ENCODE assay signal across 8 mouse cellular contexts in the genomic region with DNA sequence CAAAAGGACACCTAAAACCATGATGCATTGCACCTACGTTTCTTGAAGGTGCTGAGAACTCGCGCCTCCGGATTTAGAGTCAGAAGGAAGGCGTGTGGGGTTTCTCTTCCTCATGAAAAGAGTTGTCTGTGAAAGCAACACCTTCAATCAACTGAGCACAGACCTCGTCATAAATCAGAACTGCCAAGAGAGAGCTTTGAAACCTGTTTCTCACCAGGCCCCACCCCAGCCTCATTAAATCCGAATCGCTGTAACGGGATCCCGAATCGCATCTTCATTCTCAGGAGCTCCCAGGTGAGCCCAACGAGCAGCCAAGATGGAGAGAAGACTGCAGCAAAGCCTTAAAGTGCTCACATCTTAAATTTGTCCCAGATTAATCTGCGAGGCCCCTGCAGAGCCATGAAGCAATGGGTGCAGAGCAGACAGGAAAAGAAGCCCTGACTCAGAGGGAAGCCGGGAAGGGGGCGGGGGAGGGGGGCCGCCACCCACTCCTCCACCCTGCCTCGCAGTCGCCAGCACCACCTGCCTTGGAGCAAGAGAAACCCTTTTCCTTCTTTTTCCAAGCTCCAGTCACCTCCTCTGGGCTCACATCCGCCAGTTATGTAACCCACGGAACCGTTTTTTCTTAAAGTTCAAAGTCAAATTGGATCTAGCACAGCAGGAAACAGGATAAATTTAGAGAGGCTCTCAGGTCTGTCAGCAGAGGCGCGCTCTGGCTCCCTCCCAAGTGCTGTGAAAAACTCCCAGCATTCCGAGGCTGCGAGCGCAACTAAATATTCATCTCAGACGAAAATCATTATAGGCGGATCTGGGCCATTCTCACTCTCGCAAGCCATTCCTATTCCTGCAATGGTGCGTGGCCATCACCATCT. TPM values are rescaled to one million over a fixed set of nuclear protein-coding genes. Genes with fewer than 3 reads are reported as not detected.
DNase-seq lines count a peak whose midpoint lies in the region; ATAC-seq and TF ChIP-seq lines count a peak whose summit lies in the region.

No protein-coding gene starts in this region.

- TF ChIP-seq EP300 in liver, embryonic 14.5 days (IDR thresholded peaks at IDR 0.05; ENCODE audit: low read depth) = no peak

- no peak overlapping the region for H3K27ac ChIP-seq in forebrain, postnatal 0 days (ENCODE audit: low read depth, low read length)
- H3K27ac ChIP-seq in liver, embryonic 14.5 days = no peak overlapping the region
- 0 out of 2 replicates have a peak overlapping the region, but pooled peaks have one; percentile 48 for H3K27ac ChIP-seq in neural tube, embryonic 15.5 days (replicated peaks)

- peaks cover 10% of the 10 kb centered on the region for H3K4me1 ChIP-seq in forebrain, postnatal 0 days (ENCODE audit: insufficient read depth)
- H3K4me1 ChIP-seq in liver, embryonic 14.5 days (replicated peaks; ENCODE audit: control insufficient read depth in 2 of 2, insufficient read depth in 2 of 2, low read length in 1 of 2) = no peaks in the 10 kb centered on the region
- peaks cover 23% of the 10 kb centered on the region for H3K4me1 ChIP-seq in neural tube, embryonic 15.5 days

- peak; percentile 82 to 93 for DNase-seq in adrenal gland, adult (ENCODE audit: inconsistent age in 2 of 2, low spot score in 1 of 2)
- no peak for DNase-seq in adrenal gland, postnatal 4 days (ENCODE audit: low spot score in 2 of 2)
- DNase-seq in forebrain, postnatal 0 days = peak; percentile 79
- DNase-seq in heart, postnatal 25 days (ENCODE audit: low spot score) = peak; percentile 31
- peak; percentile 85 for DNase-seq in layer of hippocampus, adult 11-12 months (ENCODE audit: low spot score)
- no peak for DNase-seq in liver, embryonic 14.5 days (ENCODE audit: low read depth in 3 of 3, low spot score in 3 of 3)
- no peak for DNase-seq in urinary bladder, postnatal 4 days (ENCODE audit: low spot score in 2 of 2)

- H3K36me3 ChIP-seq in forebrain, postnatal 0 days (ENCODE audit: insufficient read depth) = no peaks in the 10 kb centered on the region
- H3K36me3 ChIP-seq in liver, embryonic 14.5 days (replicated peaks; ENCODE audit: control insufficient read depth, insufficient read depth, low read depth) = no peaks in the 10 kb centered on the region
- H3K36me3 ChIP-seq in neural tube, embryonic 15.5 days = no peaks in the 10 kb centered on the region

- H3K9me3 ChIP-seq in forebrain, postnatal 0 days (ENCODE audit: low read length) = no peaks in the 10 kb centered on the region
- no peaks in the 10 kb centered on the region for H3K9me3 ChIP-seq in liver, embryonic 14.5 days (ENCODE audit: control insufficient read depth, low read length)
- H3K9me3 ChIP-seq in neural tube, embryonic 15.5 days (replicated peaks) = no peaks in the 10 kb centered on the region

- H3K4me2 ChIP-seq in forebrain, postnatal 0 days (ENCODE audit: low read depth) = peak overlapping the region; percentile 51
- H3K4me2 ChIP-seq in liver, embryonic 14.5 days (ENCODE audit: low read depth) = peak overlapping the region; percentile 32
- H3K4me2 ChIP-seq in neural tube, embryonic 15.5 days = peak overlapping the region; percentile 73

- TF ChIP-seq CTCF in forebrain, postnatal 0 days (IDR thresholded peaks at IDR 0.05; ENCODE audit: low read depth) = 0 out of 2 replicates have a peak, but pooled peaks have one; percentile 7
- no peak for TF ChIP-seq CTCF in liver, embryonic 14.5 days (IDR thresholded peaks at IDR 0.05; ENCODE audit: low read depth)

- WGBS in forebrain, postnatal 0 days = 2% methylated on average over 30 of the region's 30 CpGs
- 5% methylated on average over 30 of the region's 30 CpGs for WGBS in liver, embryonic 14.5 days (ENCODE audit: insufficient replicate concordance)
- under 1% methylated on average over 30 of the region's 30 CpGs for WGBS in neural tube, embryonic 15.5 days

- H3K27me3 ChIP-seq in forebrain, postnatal 0 days (ENCODE audit: insufficient read depth, low read length) = peaks cover 2% of the 10 kb centered on the region
- H3K27me3 ChIP-seq in liver, embryonic 14.5 days (ENCODE audit: control insufficient read depth, insufficient read depth, low read length) = peaks cover 45% of the 10 kb centered on the region
- peaks cover 18% of the 10 kb centered on the region for H3K27me3 ChIP-seq in neural tube, embryonic 15.5 days (replicated peaks)

- H3K4me3 ChIP-seq in forebrain, postnatal 0 days (ENCODE audit: low read depth, low read length) = peak overlapping the region; percentile 31
- H3K4me3 ChIP-seq in liver, embryonic 14.5 days (ENCODE audit: insufficient read depth in 1 of 2, low read depth in 2 of 2, low read length in 2 of 2) = no peak overlapping the region
- peak overlapping the region; percentile 35 for H3K4me3 ChIP-seq in neural tube, embryonic 15.5 days (replicated peaks)

- peak; percentile 64 for ATAC-seq in forebrain, postnatal 0 days
- ATAC-seq in liver, embryonic 14.5 days (ENCODE audit: insufficient read depth) = no peak
- ATAC-seq in neural tube, embryonic 15.5 days (ENCODE audit: low FRiP score) = peak; percentile 49

- peak overlapping the region; percentile 33; the same call in 1 of the 2 replicates for H3K9ac ChIP-seq in forebrain, postnatal 0 days
- no peak overlapping the region for H3K9ac ChIP-seq in liver, embryonic 14.5 days (replicated peaks)
- H3K9ac ChIP-seq in neural tube, embryonic 15.5 days (replicated peaks) = peak overlapping the region; percentile 36

- intact Hi-C loops in heart, postnatal 25 days (cut with DNase I) = loop anchor here (10.0 kb wide), 2 partner anchors 97 to 897 kb away; partner anchors contain the start of genes Fastkd3 and Mtrr

RNA-seq across cellular contexts. Expression of gene Nsun2, which starts 51.7 kb away (rescaled TPM):
- 10 to 100 TPM; 79.0 to 85.1 TPM for total RNA-seq in adrenal gland, postnatal 4 days (2021)
- total RNA-seq in forebrain, postnatal 0 days (2014; rRNA removed) = 64.2 and 64.3 TPM in 2 replicates
- polyA plus RNA-seq in forebrain, postnatal 0 days (2015; fragmentation: Nextera tagmentation; extraction: Ambion mirVana) = 64.6 and 74.4 TPM in 2 replicates
- total RNA-seq in heart, postnatal 25 days (2021) = 10 to 100 TPM; 33.5 to 38.2 TPM
- 39.7 and 58.7 TPM in 2 replicates for polyA plus RNA-seq in liver, embryonic 14.5 days (2012; rRNA removed)
- polyA plus RNA-seq in liver, embryonic 14.5 days (2014; fragmentation: Nextera tagmentation; extraction: Ambion mirVana) = 88.8 and 98.1 TPM in 2 replicates
- polyA plus RNA-seq in neural tube, embryonic 15.5 days (2015; fragmentation: Nextera tagmentation; extraction: Ambion mirVana) = 74.6 and 92.6 TPM in 2 replicates

RNA-seq across cellular contexts. Expression of gene Tent4a, which starts 52.5 kb away (rescaled TPM):
- 10 to 100 TPM; 26.2 to 28.3 TPM for total RNA-seq in adrenal gland, postnatal 4 days (2021)
- 21.7 and 29.3 TPM in 2 replicates for total RNA-seq in forebrain, postnatal 0 days (2014; rRNA removed)
- 4.5 and 4.9 TPM in 2 replicates for polyA plus RNA-seq in forebrain, postnatal 0 days (2015; fragmentation: Nextera tagmentation; extraction: Ambion mirVana)
- 10 to 100 TPM; 12.0 to 12.6 TPM for total RNA-seq in heart, postnatal 25 days (2021)
- 5.4 and 6.3 TPM in 2 replicates for polyA plus RNA-seq in liver, embryonic 14.5 days (2012; rRNA removed)
- 2.3 and 3.0 TPM in 2 replicates for polyA plus RNA-seq in liver, embryonic 14.5 days (2014; fragmentation: Nextera tagmentation; extraction: Ambion mirVana)
- polyA plus RNA-seq in neural tube, embryonic 15.5 days (2015; fragmentation: Nextera tagmentation; extraction: Ambion mirVana) = 6.2 and 6.5 TPM in 2 replicates

Comparison
In these comparisons a context has a peak if more than half of its experiments do, and no peak if none do; other contexts are left out.
1. DNase-seq: peak in adrenal gland, adult (2 of 2), forebrain, postnatal 0 days (single experiment), heart, postnatal 25 days (single experiment) and layer of hippocampus, adult 11-12 months (single experiment); none in adrenal gland, postnatal 4 days (0 of 2), liver, embryonic 14.5 days (0 of 3) and urinary bladder, postnatal 4 days (0 of 2).
2. H3K4me3 ChIP-seq: peak in forebrain, postnatal 0 days (single experiment) and neural tube, embryonic 15.5 days (single experiment); none in liver, embryonic 14.5 days (0 of 2).
3. Peak in every context shown above with its lines, with median percentiles within 50 percentile points of each other: H3K4me2 ChIP-seq.